Mouse (Mus musculus) CD4-positive, CD25-positive, alpha-beta regulatory T cell, adult 4 months (primary cell): ENCODE results near the gene Sytl5. TPM values are rescaled to one million over a fixed set of nuclear protein-coding genes. Genes with fewer than 3 reads are reported as not detected.

ENCODE experiments used
- ATAC-seq: one replicate; pipeline ENCODE4 v1.8.0; 2017
- polyA plus RNA-seq, 2 experiments: library from polyadenylated mRNA; unstranded; fragments of 100-300 nt; shearing (Covaris generic); gene quantifications; one replicate each; pipeline ENCODE4 v1.2.1; 2017

Gene Sytl5
- not detected for polyA plus RNA-seq

GRCm38 (mm10) chrX:9885322-9885721, at the start of gene Sytl5:
Gene Sytl5 (plus strand): TSS chrX:9885622.
- no peak for ATAC-seq

DNA sequence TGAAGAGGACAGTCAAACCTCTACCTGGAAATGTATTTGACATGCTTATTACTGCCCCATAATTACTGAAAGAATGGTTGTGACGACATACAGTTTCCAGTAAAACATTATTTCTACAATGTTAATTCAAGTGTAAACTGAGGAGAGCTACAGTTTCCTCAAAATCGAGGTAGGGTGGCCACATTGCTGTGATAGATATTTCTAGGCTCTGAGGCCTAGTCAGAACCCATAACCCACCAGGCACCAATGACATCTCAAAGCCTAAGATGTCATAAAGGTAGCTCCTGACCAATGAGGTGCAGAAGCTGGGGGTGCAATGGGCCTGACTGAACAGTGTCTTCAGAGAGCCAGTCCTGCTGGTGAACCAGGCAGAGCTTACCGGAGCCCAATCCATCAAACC, 38.8 kb upstream of the Sytl5 start, which contains the start of gene Hypm:
Hypm (plus strand) TSS at position 301 of the 400 bp plus-strand sequence.
- no peak for ATAC-seq

- no peak for ATAC-seq
Observed at GRCm38 (mm10) chrX:9849403-9849802, 36.0 kb upstream of the Sytl5 start, which contains the start of gene H2al3. Gene H2al3 (plus strand): TSS chrX:9849703.

DNA sequence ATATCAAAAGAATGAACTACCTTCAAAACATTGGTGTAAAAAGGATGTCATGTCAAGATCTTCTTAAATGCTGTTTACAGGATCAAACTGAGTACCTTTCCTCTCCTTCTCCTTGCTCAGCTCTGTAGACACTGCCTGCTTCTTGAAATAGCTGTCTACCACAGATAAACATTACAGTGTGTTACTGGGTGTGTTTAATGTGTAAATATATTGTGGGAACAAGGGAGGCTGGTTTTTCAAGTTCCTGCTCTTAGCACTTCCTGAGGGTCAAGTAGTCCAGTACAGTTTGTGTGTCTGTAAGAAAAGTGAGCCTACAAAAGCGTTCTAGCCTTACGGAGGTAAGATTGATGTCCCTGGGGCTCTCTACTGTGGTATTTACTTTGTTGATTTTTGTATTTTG, 23.6 kb upstream of the Sytl5 start:
- ATAC-seq, result no peak

GRCm38 (mm10) chrX:9875519-9875918, 9.9 kb upstream of the Sytl5 start:
- ATAC-seq, result no peak

- ATAC-seq, result no peak
Observed at GRCm38 (mm10) chrX:9909572-9909971, 24.1 kb downstream of the Sytl5 start.

GRCm38 (mm10) chrX:9933839-9934238, 48.4 kb downstream of the Sytl5 start:
- no peak for ATAC-seq

GRCm38 (mm10) chrX:9984094-9984669, 98.8 kb downstream of the Sytl5 start:
- no peak for ATAC-seq

DNA sequence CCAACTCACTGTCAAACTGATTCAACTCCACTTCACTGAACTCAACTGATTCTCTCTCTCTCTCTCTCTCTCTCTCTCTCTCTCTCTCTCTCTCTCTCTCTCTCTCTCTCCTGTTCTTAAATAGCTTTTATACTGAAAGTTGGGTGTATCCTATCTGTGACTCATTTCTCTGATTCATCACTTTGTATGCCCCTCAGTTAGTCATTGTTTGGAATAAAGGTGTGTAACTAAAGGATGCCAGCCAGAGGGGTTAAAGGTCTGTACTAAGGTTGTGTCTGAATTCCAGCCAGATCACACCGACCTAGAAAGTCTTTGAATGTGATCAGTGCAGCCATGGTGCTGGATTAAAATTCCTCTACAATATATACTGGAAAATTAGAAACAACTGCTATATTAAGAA, 115.3 kb downstream of the Sytl5 start:
- ATAC-seq, result no peak

DNA sequence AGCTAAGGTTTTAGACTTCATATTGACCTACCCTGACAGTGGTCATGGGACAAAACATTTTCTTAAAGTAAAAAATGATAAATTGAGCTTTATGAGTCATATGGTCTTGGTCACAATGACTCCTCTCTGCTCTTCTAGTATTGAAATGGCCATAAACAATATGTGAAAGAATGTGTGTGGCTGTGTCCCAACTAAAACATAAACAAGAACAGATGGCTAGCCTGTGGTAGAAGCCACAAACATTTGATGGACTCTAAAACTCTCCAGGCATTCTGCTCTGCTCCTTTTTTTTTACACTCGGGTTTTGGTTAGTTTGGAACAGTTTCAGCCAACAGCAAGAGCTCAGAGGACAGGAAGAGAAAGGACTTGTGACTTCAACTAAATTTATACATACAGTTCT, 120.5 kb downstream of the Sytl5 start:
- no peak for ATAC-seq

DNA sequence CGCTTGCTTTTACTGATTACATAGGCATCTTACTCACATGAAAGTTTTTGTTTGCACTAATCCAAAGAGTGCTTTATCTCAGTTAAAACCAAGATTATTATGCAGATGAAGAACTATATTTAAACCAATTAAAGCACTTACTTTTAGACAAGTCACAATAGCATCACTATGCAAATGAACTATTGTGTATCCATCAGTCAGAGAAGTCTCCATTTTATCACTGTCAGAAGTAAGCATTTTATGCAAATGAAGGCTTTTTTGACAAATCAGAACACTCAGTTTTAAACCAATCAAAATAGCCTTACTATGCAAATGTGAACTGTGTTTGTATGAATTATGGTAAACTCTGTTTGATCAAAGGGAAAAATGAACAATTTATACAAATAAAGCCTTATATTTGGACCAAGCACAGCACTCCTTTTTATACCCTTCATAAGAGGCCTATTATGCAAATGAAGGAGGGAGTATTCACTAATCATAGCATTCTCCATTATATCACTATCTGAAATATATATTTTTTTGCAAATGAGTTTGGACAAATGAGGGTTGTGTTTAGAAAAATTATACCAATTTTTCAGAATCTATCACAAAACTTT, 122.4 kb downstream of the Sytl5 start:
- ATAC-seq, result no peak

- no peak for ATAC-seq
Observed at GRCm38 (mm10) chrX:10010202-10010601, 124.8 kb downstream of the Sytl5 start.

DNA sequence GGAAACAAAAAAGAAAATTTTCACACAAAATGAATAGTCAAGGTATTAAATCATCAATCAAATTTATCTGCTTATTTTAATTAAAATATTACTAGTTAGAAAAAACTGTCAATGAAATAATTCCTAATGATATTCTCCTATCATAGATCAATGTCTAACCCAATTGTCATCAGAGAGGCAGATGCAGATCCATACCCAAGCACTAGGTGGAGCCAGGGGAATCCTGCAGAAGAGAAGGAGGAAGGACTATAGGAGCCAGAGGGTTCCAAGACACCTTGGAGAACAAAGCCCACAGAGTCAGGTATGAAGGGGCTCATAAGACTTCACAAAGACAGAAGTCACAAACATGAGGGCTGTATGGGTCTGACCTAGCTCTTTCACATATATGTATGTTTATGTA, 149.2 kb downstream of the Sytl5 start:
- no peak for ATAC-seq

Other genes starting within 250 kb of the Sytl5 start
- gene Dynlt3, start 222.6 kb upstream of the Sytl5 start, polyA plus RNA-seq, result 10 to 100 TPM; 44.9 to 45.5 TPM
- gene Hypm, start 38.7 kb upstream of the Sytl5 start, polyA plus RNA-seq, result not detected
- not detected for gene H2al3, start 35.9 kb upstream of the Sytl5 start, polyA plus RNA-seq
- not detected for gene Srpx, start 232.1 kb downstream of the Sytl5 start, polyA plus RNA-seq